Mouse (Mus musculus) hematopoietic stem cell, adult 5-6 weeks (primary cell): ENCODE data around the gene Tbc1d9. TPM values are rescaled to one million over a fixed set of nuclear protein-coding genes. Genes with fewer than 3 reads are reported as not detected.

Source experiments
- ATAC-seq, 2 experiments: fragments of 125-278 bp in 1 of 2; replicated peaks in 1 of 2; 2 replicates each; pipeline ENCODE4 v1.8.0; 2016 to 2017; ENCODE audit warnings: inconsistent platforms in 2 of 2, mild to moderate bottlenecking in 2 of 2, moderate number of reproducible peaks in 2 of 2, low read depth in 1 of 2, moderate TSS enrichment in 1 of 2; ENCODE audit not compliant: low FRiP score in 2 of 2, poor library complexity in 2 of 2, severe bottlenecking in 2 of 2, insufficient read depth in 1 of 2, low TSS enrichment in 1 of 2
- total RNA-seq: library from RNA; stranded (forward); fragments of 172-1452, 232-1000 nt; gene quantifications from 2 replicates; pipeline ENCODE4 v1.2.3, GENCODE M21; 2017

Tbc1d9 gene
- total RNA-seq = 7.6 and 16.9 TPM in 2 replicates

DNA sequence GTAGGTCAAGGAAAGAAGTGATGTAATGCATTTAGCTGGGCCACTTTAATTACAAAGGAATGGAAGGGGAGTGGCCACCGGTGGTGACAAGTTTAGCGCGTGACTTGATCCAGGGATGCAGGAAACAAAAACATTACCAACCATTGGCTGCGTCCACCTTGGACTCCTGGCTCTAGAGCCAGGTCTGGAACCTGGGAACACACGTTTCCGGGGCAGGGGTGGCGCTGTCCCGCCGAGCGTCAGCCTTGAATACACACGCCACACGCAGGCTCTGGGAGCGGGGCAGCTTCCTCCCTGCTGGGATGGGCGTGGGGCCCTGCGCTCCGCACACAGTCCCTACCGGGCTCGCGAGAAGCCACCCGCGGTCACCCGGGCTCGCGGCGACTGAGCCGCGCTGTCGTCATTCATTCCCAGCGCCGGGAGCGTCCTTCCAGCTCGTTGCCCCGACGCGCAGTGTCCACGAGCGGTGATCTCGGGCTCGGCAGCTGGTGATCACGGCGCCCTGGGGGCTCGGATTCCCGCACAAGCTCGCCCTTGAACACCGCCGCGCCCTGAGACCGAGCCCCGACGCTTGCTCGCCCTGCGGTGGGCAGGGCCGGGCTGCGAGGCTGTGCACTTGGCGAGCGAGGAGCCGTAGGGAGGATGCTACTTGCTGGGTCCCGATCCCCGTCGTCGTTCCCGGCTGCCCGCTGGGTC is at the start of gene Tbc1d9:
TSS of gene Tbc1d9 (plus strand) at position 118 of the 696 bp plus-strand sequence.
- ATAC-seq = peak; percentile 77 to 87

- no peak for ATAC-seq
These were observed 30.1 kb upstream of the Tbc1d9 start for GRCm38 (mm10) chr8:83135086-83135485.

GRCm38 (mm10) chr8:83140068-83140467 is 25.1 kb upstream of the Tbc1d9 start:
- ATAC-seq = peak in 1 of 2 experiments; percentile 22; a peak in 1 of 4 replicates

GRCm38 (mm10) chr8:83140701-83141111 is 24.4 kb upstream of the Tbc1d9 start:
- ATAC-seq = peak; percentile 88

- ATAC-seq = peak; percentile 20 to 59; a peak in 2 of 4 replicates
These were observed 23.8 kb upstream of the Tbc1d9 start for GRCm38 (mm10) chr8:83141358-83141757.

DNA sequence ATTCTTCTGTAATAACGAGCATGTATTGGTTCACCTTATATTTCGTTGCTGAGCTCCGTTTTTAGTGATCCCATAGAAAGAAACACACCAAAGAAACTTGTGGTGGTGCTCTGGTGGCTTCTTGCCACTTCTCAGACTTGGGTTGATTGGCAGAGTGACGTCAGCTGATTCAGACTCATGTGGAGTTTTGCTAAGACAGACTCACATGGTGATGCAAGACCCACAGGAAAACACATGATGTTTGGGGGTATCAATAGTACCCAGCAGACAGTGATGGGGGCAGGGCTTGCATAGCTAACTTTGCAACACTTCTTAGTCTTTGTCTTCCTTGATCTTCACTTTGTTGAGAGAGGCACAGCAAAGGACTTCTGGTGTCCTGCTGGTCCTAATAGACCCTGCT is 20.6 kb upstream of the Tbc1d9 start:
- ATAC-seq = no peak

DNA sequence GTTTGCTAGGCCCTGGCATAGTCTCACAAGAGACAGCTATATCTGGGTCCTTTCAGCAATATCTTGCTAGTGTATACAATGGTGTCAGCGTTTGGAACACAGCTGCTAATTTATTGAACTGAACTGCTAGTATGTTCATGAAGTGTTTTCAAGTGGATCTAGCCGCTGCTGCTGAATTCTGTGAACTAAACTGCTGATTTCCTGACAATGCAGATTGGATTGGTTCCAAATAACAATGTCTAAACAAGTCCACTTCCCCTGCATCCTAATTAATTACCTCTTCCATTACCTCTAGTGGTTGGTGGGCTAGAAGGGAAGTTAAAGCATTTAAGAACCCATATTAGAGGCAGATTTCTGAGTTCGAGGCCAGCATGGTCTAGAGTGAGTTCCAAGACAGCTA is 19.7 kb upstream of the Tbc1d9 start:
- ATAC-seq = no peak

DNA sequence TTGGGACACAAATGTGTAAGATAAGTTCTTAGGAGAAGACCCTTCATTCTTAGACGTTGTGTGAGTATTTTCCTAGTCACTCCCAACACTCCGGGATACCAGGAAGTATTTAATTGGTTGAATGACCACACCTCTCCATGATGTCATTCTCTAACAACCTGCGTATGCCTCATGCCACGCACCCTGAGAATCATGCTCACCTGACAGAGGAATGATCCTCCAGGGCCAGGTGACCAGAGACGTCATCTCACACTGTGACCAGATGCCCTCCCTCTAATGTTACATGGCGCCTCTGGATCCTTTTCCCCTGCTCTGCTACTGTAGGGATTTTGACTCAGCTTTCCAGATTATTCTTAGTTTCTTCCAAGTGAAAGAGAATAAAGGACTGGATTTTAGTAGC is 16.0 kb upstream of the Tbc1d9 start:
- no peak for ATAC-seq

DNA sequence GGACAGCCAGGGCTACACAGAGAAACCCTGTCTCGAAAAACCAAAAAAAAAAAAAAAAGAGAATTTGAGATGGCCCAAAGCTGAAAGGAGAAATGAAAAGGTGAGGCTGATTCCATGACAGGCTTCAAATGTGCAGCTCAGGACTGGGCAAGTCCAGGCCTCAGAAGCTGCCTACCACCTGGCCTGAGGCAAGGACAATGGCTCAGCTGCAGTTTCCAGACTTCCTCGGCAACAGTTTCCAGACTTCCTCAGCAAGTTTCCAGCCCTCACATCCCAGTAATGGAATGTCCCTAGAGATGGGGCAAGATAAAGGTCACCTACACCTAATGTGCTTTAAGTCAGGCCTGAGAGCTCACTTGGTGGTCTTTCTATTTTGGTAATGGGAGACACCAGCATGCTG is 13.1 kb upstream of the Tbc1d9 start:
- no peak for ATAC-seq

DNA sequence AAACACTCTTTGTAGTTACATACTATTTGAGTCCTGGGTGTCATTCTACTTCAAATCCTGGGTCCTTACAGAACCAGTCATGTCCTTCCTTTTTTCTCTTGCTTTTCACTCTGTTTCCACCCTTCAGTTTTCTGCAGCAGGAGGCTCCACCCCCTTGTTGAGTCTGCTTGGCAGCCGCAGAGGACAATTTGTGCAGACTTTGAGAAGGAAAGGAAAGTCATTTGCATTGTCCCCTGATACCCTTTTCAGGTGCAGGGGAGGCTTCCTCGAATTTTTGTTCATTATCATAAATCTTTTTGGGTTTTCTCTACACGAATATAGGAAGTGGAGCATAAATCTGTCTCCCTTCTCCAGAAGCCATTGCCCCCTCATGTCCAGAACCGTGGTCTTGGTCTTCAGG is 12.7 kb upstream of the Tbc1d9 start:
- peak; percentile 42 to 78; a peak in 3 of 4 replicates for ATAC-seq

- no peak for ATAC-seq
These were observed 10.0 kb upstream of the Tbc1d9 start for GRCm38 (mm10) chr8:83155110-83155509.

- ATAC-seq = peak in 1 of 2 experiments; percentile 36; a peak in 1 of 4 replicates
These were observed 6.2 kb upstream of the Tbc1d9 start for GRCm38 (mm10) chr8:83158971-83159370.

- ATAC-seq = no peak
These were observed 5.5 kb upstream of the Tbc1d9 start for GRCm38 (mm10) chr8:83159615-83160014.

- no peak for ATAC-seq
These were observed 4.5 kb upstream of the Tbc1d9 start for GRCm38 (mm10) chr8:83160613-83161012.

- ATAC-seq = peak; percentile 20 to 52; a peak in 2 of 4 replicates
These were observed 1.0 kb downstream of the Tbc1d9 start, which contains the start of gene Gm10645 for GRCm38 (mm10) chr8:83165931-83166867. Gm10645 (minus strand) TSS chr8:83166170.

DNA sequence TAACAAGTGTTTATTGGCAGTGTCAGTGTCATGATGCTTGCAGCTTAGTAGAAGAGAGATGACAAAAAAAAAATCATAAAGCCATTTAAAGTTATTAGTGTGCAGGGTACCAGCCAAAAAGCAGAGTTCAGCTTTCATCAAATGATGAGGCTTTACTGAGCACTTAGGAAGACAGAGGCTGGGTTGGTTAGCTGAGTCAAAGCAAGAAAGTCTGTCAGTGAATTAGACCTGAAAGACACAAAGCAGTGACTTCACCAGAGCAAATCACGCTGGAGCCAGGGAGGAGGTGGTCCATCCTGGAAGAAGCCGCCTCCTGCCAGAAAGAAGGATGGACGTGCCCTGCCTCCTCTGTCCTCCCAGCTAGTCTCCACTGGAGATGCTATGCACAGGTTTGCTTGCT is 2.8 kb downstream of the Tbc1d9 start:
- no peak for ATAC-seq

DNA sequence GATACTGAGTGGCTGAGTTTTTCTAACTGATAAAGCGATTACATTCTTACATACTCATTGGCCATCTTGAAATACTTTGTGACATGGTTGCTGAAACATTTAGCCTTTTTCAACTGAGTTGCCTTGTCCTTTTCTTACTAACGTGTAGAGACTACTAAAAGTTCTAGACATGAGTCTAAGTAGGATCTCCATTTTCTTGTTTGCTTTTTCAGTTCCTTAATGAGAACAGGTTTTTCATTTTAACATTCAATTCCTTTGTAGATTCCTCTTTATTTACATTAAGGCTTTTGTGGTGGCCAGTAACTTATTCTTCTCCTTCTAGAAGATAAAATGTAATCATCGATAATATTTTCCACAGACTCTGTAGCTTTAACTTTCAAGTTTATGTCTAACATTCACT is 4.0 kb downstream of the Tbc1d9 start:
- ATAC-seq = no peak

- ATAC-seq = peak in 1 of 2 experiments; percentile 35; a peak in 1 of 4 replicates
These were observed 4.6 kb downstream of the Tbc1d9 start for GRCm38 (mm10) chr8:83169709-83170108.
